Mouse (Mus musculus): ENCODE measurements around the gene Pax9. TPM values are rescaled to one million over a fixed set of nuclear protein-coding genes. Genes with fewer than 3 reads are reported as not detected.
A peak's percentile ranks its signal among the peaks of the same experiment; 100 is the strongest.

Pax9 gene
- total RNA-seq, 1 experiment = 0.22 TPM

DNA sequence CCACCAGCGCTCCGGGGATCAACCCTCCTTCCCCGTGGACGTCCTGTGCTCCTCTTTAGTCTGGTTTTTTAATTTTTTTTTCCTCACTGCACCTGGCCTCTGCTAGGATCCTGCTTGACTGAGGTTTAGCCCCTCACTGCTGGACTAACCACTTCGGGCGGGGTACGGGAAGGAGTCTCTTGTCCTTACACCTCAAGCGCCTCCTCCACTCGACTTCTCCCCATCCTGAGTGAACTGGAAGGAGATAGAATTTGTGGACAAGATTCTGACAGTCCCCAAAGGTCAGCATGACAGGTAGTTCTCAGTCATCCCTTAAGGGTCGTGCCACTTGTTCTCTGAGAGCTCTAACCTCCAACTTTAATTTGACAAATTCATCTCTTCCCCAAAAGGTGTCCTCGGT is 3.4 kb downstream of the Pax9 start:
- in situ Hi-C loops (cut with MboI; ENCODE audit: low sequenced_read_pairs in 2 of 2, unreplicated experiment in 2 of 2) = loop anchor here (5.0 to 25.0 kb wide), 7 partner anchors 80 to 1517 kb away; partner anchors contain the start of genes Nkx2-1 (in 2 of the 2), Nkx2-9 (in 2 of the 2), Foxa1 (in 1 of the 2) and Slc25a21 (in 1 of the 2)
- H3K27ac ChIP-seq (ENCODE audit: insufficient read depth, low read depth, low read length, poor library complexity, severe bottlenecking) = no peak overlapping the region
- H3K36me3 ChIP-seq (ENCODE audit: control insufficient read depth, insufficient read depth, low read length, poor library complexity, severe bottlenecking) = no peaks in the 10 kb centered on the region
- no peak overlapping the region for H3K9ac ChIP-seq (ENCODE audit: insufficient read depth, low read depth, low read length, poor library complexity, severe bottlenecking)
- H3K4me3 ChIP-seq (ENCODE audit: insufficient read depth in 1 of 2, low read depth in 1 of 2, low read length in 2 of 2, poor library complexity in 1 of 2, severe bottlenecking in 1 of 2) = peak overlapping the region; percentile 22 to 40; a peak in 3 of 4 replicates
- no peaks in the 10 kb centered on the region for H3K9me3 ChIP-seq (ENCODE audit: control insufficient read depth, insufficient read depth, low read depth, low read length)
- DNase-seq (ENCODE audit: low read depth, low spot score) = no peak
- H3K4me1 ChIP-seq (ENCODE audit: control insufficient read depth in 2 of 2, insufficient read depth in 2 of 2, low read length in 2 of 2, poor library complexity in 1 of 2) = peaks cover 0 to 5% of the 10 kb centered on the region in 2 experiments; a peak in 1 of 4 replicates
- no peak for TF ChIP-seq MAFK (IDR thresholded peaks at IDR 0.05; ENCODE audit: insufficient read depth, low read depth, low read length)

DNA sequence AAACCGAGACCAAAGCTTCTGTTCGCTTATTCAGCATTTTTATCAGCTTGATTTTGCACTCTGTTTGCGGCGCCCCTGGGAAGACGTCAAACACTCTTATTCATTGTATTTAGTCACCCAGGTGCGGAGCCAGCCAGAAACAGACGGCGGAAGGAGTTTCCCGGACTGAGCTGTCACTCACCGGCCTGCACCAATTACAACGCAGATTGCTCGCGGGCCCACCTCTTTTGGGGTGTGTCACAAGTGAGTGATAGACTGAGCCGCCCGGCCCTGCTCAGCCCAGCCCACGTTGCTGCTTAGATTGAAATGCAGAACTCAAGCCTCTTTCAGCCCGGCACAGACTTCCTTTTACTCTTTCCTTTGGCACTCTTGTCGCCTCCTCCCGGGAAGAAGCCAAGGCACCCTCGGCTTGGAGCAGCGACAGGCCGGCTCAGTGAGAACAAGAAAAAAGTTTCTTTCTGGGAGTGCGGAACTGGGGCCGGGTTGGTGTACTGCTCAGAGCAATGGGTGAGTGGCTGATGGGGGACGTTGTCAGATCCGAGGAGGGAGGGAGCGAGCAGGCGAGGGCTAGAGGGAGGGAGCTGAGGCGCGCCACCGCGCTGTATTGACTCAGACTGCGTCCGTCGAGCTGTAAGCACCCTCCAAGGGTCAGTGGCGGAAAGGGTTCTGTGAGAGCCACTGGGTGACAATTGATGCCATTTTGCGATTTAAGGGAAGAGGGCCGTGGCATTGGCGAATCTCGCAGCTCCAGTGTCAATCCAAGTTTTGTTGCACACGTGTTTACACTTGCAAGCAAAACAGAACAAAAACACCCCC is 4.0 kb downstream of the Pax9 start:
- Histone ChIP-seq H3K4me1 (ENCODE audit: control insufficient read depth in 2 of 2, insufficient read depth in 2 of 2, low read length in 2 of 2, poor library complexity in 1 of 2) (peaks cover 0 to 5% of the 10 kb centered on the region in 2 experiments; a peak in 1 of 4 replicates), H3K9ac (ENCODE audit: insufficient read depth, low read depth, low read length, poor library complexity, severe bottlenecking) (no peak overlapping the region), H3K27ac (ENCODE audit: insufficient read depth, low read depth, low read length, poor library complexity, severe bottlenecking) (no peak overlapping the region), H3K36me3 (ENCODE audit: control insufficient read depth, insufficient read depth, low read length, poor library complexity, severe bottlenecking) (no peaks in the 10 kb centered on the region), H3K9me3 (ENCODE audit: control insufficient read depth, insufficient read depth, low read depth, low read length) (no peaks in the 10 kb centered on the region), H3K4me3 (ENCODE audit: insufficient read depth in 1 of 2, low read depth in 1 of 2, low read length in 2 of 2, poor library complexity in 1 of 2, severe bottlenecking in 1 of 2) (peak overlapping the region; percentile 50 to 62)
- TF ChIP-seq ZNF384 (IDR thresholded peaks at IDR 0.05; ENCODE audit: low read depth, low read length) (no peak), HCFC1 (IDR thresholded peaks at IDR 0.05; ENCODE audit: borderline replicate concordance, insufficient read depth, low read length) (peak; percentile 72; the same call in 1 of the 2 replicates)
- in situ Hi-C loops (cut with MboI; ENCODE audit: low sequenced_read_pairs in 2 of 2, unreplicated experiment in 2 of 2) = loop anchor here (5.0 to 25.0 kb wide), 6 partner anchors 81 to 1517 kb away; partner anchors contain the start of genes Nkx2-9 (in 2 of the 2), Foxa1 (in 1 of the 2), Nkx2-1 (in 1 of the 2) and Slc25a21 (in 1 of the 2)
- DNase-seq (ENCODE audit: low read depth, low spot score) = peak; percentile 86

DNA sequence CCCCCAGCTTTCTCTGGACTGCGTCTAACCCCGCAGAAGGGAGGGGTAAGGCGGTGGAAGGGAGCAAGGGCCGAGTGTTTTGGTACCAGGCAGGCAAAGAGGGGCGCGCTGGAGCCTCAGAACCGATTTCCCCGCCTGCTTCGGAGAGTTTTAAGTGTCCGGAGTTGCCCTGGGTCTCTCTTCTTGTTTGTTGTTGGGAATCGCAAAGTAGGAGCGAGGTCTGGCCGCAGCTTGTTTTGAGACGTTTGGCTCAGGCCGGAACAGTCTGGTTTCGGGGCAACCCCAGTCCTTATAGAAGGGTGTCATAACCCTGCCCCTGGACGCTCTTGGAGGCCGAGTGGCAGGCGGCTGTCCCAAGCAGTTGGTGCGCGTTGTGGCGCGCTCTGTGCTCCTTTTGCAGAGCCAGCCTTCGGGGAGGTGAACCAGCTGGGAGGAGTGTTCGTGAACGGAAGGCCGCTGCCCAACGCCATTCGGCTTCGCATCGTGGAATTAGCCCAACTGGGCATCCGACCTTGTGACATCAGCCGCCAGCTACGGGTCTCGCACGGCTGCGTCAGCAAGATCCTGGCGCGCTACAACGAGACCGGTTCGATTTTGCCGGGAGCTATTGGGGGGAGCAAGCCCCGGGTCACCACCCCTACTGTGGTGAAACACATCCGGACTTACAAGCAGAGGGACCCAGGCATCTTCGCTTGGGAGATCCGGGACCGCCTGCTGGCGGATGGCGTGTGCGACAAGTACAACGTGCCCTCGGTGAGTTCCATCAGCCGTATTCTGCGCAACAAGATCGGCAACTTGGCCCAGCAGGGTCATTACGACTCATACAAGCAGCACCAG is 4.8 kb downstream of the Pax9 start:
- Histone ChIP-seq H3K4me3 (ENCODE audit: insufficient read depth in 1 of 2, low read depth in 1 of 2, low read length in 2 of 2, poor library complexity in 1 of 2, severe bottlenecking in 1 of 2) (peak overlapping the region; percentile 41 to 50; a peak in 3 of 4 replicates), H3K9ac (ENCODE audit: insufficient read depth, low read depth, low read length, poor library complexity, severe bottlenecking) (no peak overlapping the region), H3K36me3 (ENCODE audit: control insufficient read depth, insufficient read depth, low read length, poor library complexity, severe bottlenecking) (no peaks in the 10 kb centered on the region), H3K27ac (ENCODE audit: insufficient read depth, low read depth, low read length, poor library complexity, severe bottlenecking) (no peak overlapping the region), H3K4me1 (ENCODE audit: control insufficient read depth in 2 of 2, insufficient read depth in 2 of 2, low read length in 2 of 2, poor library complexity in 1 of 2) (peaks cover 0 to 5% of the 10 kb centered on the region in 2 experiments; a peak in 1 of 4 replicates), H3K9me3 (ENCODE audit: control insufficient read depth, insufficient read depth, low read depth, low read length) (no peaks in the 10 kb centered on the region)
- no peak for DNase-seq (ENCODE audit: low read depth, low spot score)
- TF ChIP-seq MAFK (IDR thresholded peaks at IDR 0.05; ENCODE audit: insufficient read depth, low read depth, low read length) = no peak
- TF ChIP-seq ZC3H11A (IDR thresholded peaks at IDR 0.05; ENCODE audit: borderline replicate concordance, low read depth, low read length) = no peak
- TF ChIP-seq ZNF384 (IDR thresholded peaks at IDR 0.05; ENCODE audit: low read depth, low read length) = no peak
- no peak for TF ChIP-seq CHD2 (IDR thresholded peaks at IDR 0.05; ENCODE audit: low read depth, low read length)
- no peak for TF ChIP-seq HCFC1 (IDR thresholded peaks at IDR 0.05; ENCODE audit: borderline replicate concordance, insufficient read depth, low read length)
- in situ Hi-C loops (cut with MboI; ENCODE audit: low sequenced_read_pairs in 2 of 2, unreplicated experiment in 2 of 2) = loop anchor here (5.0 to 25.0 kb wide), 6 partner anchors 82 to 1516 kb away; partner anchors contain the start of genes Nkx2-9 (in 2 of the 2), Foxa1 (in 1 of the 2), Nkx2-1 (in 1 of the 2) and Slc25a21 (in 1 of the 2)

DNA sequence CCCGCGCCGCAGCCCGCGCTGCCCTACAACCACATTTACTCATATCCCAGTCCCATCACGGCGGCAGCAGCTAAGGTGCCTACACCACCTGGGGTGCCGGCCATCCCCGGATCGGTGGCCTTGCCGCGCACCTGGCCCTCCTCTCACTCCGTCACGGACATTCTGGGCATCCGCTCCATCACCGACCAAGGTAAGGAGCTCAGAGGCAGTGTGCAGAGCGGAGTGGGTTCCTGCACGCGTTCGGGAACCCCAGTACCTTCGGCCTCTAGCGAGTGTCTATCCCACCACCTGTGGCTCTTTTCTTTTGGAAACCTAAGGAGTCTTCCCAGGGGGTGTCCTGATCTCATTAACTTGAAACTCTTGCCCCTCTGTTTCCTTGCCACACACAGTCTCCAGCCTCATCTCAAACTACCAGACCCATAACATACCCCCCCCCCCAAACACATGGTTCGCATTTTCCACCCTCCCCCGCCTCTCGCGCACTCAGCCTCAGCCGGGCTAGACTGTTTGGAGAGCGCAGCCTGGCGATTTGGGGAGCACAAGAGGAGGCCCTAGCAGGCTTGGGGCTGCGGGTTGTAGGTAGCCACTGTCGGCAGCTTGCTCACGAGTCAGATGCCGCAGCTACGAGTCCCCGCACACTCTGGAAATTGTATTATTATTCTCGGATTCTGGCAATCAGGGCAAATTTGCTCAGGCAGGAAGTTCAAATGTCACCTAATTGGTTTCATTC is 5.6 kb downstream of the Pax9 start:
- DNase-seq (ENCODE audit: low read depth, low spot score) = no peak
- TF ChIP-seq ZC3H11A (IDR thresholded peaks at IDR 0.05; ENCODE audit: borderline replicate concordance, low read depth, low read length) = no peak
- TF ChIP-seq ZNF384 (IDR thresholded peaks at IDR 0.05; ENCODE audit: low read depth, low read length) = no peak
- TF ChIP-seq CHD2 (IDR thresholded peaks at IDR 0.05; ENCODE audit: low read depth, low read length) = no peak
- TF ChIP-seq MAFK (IDR thresholded peaks at IDR 0.05; ENCODE audit: insufficient read depth, low read depth, low read length) = no peak
- no peak for TF ChIP-seq HCFC1 (IDR thresholded peaks at IDR 0.05; ENCODE audit: borderline replicate concordance, insufficient read depth, low read length)
- no peak overlapping the region for H3K27ac ChIP-seq (ENCODE audit: insufficient read depth, low read depth, low read length, poor library complexity, severe bottlenecking)
- H3K4me1 ChIP-seq (ENCODE audit: control insufficient read depth in 2 of 2, insufficient read depth in 2 of 2, low read length in 2 of 2, poor library complexity in 1 of 2) = no peaks in the 10 kb centered on the region; a peak in 1 of 4 replicates
- no peaks in the 10 kb centered on the region for H3K36me3 ChIP-seq (ENCODE audit: control insufficient read depth, insufficient read depth, low read length, poor library complexity, severe bottlenecking)
- in situ Hi-C loops (cut with MboI; ENCODE audit: low sequenced_read_pairs in 2 of 2, unreplicated experiment in 2 of 2) = loop anchor here (5.0 to 25.0 kb wide), 6 partner anchors 82 to 1515 kb away; partner anchors contain the start of genes Nkx2-9 (in 2 of the 2), Foxa1 (in 1 of the 2), Nkx2-1 (in 1 of the 2) and Slc25a21 (in 1 of the 2)
- no peaks in the 10 kb centered on the region for H3K9me3 ChIP-seq (ENCODE audit: control insufficient read depth, insufficient read depth, low read depth, low read length)
- peak overlapping the region; percentile 41 to 50; a peak in 2 of 4 replicates for H3K4me3 ChIP-seq (ENCODE audit: insufficient read depth in 1 of 2, low read depth in 1 of 2, low read length in 2 of 2, poor library complexity in 1 of 2, severe bottlenecking in 1 of 2)
- H3K9ac ChIP-seq (ENCODE audit: insufficient read depth, low read depth, low read length, poor library complexity, severe bottlenecking) = no peak overlapping the region

Data from ES-E14 (cell line).